Mouse (Mus musculus): Measurements from ENCODE around the gene Tanc1.

Tanc1 gene

DNA sequence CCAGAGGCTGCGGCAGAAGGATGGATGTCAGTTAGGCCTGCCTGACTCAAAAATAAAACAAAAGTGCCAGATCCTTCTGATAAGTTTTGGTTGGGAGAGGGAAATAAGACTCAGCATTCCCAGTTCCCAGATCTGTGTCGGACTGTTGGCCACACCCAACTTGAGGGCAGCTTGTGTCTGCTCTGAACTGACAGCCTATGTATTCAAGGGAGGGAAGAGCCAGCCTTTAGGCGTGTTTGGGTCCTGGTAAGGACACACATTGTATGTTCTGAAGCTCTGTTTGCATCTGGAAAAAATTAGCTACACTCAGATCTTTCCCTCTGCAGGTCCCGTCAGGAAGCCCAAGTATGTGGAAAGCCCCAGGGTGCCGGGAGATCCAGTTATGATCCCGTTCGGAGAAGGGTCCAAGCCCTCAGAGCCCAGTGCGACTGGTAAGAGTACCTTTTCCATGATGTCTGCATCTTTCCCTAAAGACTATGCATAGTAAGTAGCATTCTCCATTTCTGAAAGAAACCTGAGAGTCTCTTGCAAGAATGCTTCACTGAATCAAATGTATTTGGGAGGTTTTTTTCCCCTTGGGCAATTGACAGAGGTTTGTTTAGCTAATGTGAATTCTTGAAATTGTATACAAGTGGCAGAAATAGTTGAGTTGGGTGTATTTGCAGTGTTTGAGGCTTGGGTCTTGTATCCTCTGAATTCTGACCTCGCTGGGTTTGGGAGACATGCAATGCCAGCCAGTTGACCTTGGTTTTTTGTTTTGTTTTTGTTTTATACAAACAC, 146.5 kb downstream of the Tanc1 start:
- DNase-seq (ENCODE audit: low spot score), result no peak

DNA sequence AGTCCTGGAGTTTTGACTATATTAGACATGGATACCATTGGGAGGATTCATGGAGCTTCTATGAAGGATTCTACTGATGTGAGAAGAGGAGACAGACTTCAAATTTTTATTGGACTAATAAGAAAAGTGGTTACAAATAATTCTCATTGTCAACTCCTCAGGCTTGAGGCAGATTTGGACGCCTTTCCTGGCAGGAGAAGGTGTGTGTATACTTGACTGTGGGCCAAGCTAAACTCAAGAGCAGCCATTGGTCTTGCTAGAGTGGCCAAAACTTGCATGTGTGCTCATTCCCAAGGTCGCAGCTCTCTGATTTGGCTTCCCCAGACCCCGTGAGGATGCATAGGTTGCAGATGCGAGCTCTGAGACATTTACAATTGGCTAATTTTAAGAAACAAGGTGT, 148.9 kb downstream of the Tanc1 start:
- DNase-seq (ENCODE audit: low spot score), result no peak

DNA sequence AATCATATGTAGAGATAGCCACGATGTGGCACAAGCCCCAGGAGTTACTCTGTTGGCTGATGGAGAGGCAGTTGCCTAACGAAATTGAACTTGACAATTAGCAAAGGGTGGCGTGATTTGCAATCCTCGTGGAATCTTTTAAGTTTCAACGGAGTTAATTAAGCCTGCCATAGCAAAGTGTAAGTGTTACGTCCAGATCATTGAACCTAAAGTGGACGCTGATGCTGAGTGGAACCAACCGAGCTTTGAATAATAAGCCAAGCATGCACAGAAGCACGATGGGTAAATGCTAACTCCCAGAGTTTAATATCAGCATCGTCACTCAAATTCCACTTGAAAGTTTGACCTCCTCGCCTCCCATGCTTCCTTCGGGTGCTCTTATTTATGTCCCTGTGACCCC, 149.3 kb downstream of the Tanc1 start:
- DNase-seq (ENCODE audit: low spot score), result no peak

DNA sequence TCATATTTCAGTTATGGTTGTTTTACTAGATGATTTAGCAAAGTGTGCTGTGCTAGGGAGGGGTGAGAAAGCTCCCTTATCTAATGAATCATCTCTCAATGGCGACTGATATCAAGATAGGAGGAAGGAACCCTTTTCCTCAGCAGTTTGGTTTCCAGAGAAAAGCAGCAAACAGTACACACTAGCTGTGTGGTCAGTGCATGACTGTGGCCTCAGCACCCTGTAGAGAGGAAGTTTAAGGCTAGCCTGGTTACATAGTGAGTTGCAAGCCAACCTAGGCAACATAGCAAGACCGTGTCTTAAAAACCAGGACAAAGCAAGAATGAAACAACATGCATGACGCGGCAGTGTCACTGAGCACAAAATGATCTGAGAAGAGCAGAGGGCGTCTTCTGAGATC, 150.4 kb downstream of the Tanc1 start:
- DNase-seq (ENCODE audit: low spot score), result no peak

DNA sequence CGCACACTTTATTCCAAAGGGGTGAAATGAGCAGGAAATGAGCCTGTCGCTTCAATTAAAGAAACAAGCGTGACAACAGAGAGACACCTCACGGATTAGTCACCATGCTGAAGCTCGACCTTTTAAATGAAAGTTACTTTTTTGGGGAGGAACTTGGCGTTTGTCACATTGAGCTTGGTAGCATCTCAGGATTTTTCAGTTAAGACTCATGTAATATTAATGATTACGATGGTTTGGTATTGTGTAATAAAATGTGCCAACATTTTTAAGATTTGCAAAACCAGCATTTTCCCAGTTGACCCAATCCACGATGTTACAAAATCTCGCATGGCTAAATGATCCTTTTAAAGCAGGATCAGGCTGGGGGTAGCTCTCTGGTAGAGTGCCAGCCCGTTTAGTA, 153.8 kb downstream of the Tanc1 start:
- no peak for DNase-seq (ENCODE audit: low spot score)

DNA sequence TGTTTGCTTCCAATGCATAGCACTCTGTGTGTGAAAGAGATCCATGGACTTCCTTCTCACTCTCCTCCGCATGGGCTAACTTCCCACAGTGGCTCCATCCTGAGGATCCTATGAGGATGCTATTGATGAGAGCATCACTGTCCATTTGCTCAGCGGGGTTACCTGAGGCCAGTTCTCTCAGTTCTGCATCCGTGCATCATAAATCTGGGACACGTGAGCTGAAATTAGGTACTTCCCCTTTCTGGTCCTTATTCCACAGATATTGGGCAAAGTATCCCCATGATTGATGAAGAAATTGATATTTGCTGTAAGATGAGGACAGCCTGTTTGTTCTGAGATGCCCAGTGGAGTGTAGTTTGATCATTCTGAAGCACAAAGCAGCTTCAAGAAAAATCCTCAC, 156.1 kb downstream of the Tanc1 start:
- DNase-seq (ENCODE audit: low spot score), result no peak

GRCm38 (mm10) chr2:59768661-59769384, 157.0 kb downstream of the Tanc1 start:
- no peak for DNase-seq (ENCODE audit: low spot score)

DNA sequence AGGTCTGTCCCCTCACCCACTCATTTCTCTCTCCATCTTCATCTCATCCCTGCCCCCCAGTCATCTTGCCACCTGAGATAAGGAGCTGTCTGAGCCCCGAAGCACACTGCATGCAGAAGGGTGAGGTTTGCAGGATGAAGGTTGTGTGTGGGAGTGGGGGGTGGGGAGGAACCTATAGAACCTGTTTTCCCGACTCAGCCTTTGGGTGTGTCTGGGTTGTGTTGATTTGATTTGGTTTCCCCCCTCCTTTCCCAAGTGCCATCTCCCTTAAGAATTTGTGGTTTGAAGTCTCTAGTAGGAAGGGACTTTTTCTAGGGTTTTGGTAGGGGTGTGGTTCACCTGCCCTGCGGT, 157.5 kb downstream of the Tanc1 start:
- DNase-seq (ENCODE audit: low spot score), result no peak

DNA sequence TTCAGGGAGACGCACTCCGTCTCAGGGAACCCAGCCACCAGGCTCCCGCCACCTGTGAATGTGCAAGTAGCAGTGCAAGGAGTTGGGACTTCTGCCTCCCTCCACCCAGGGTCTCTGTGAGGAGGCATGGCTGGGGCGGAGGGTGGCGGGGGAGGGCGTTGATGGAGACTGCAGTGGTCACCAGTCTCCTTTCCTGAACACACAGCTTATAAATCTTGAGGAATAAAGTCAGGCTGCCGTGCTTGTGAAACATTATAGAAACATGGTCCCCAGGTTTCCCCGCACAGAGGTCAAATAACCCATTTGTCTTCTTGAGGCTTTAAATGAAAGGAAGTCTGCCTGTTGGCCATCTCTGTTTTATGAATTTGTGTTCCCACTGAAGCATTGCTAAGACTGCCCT, 159.9 kb downstream of the Tanc1 start:
- DNase-seq (ENCODE audit: low spot score), result no peak

GRCm38 (mm10) chr2:59772261-59772683, 160.4 kb downstream of the Tanc1 start:
- DNase-seq (ENCODE audit: low spot score), result no peak

DNA sequence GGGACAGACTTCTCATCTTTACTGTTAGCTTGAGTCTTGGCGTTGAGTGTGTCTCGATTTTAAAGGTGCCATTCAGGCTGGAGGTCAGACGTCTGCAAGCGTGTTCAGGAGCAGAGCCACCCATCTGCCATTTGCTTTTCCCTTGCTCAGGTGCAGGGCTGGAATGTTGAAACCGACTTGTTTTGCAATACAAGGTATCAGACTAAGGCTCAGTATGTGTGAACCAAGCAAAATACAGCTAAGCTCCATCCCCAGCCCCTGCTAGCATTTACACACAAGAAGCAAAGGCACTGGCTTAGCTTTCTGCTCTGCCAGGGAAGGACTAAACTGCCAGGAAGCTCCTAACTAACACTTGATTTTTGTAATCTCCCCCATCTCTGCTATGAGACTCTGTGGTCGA, 162.5 kb downstream of the Tanc1 start:
- DNase-seq (ENCODE audit: low spot score), result no peak

- DNase-seq (ENCODE audit: low spot score), result no peak
Measured at GRCm38 (mm10) chr2:59775148-59775547, 163.3 kb downstream of the Tanc1 start.

- no peak for DNase-seq (ENCODE audit: low spot score)
Measured at GRCm38 (mm10) chr2:59775820-59776219, 164.0 kb downstream of the Tanc1 start.

DNA sequence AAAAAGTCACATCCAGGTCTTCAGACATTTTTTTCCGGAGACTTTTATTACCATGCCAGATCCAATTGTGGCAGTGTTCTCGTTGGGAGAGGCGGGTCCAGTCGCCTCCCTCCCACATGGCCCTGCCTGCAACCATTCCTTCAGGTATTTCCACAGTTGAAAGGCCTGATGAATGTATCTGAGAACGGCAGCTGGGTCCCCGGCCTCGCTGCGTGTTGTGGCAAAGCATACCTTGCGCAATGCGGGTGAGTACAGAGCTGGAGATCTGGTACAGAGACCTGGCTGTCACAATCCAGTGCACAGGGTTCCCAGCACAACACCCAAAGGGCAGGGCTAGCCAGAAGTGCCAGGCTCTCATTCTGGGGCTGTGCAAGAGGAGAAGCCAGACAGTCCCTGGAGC, 167.5 kb downstream of the Tanc1 start:
- DNase-seq (ENCODE audit: low spot score), result no peak

DNA sequence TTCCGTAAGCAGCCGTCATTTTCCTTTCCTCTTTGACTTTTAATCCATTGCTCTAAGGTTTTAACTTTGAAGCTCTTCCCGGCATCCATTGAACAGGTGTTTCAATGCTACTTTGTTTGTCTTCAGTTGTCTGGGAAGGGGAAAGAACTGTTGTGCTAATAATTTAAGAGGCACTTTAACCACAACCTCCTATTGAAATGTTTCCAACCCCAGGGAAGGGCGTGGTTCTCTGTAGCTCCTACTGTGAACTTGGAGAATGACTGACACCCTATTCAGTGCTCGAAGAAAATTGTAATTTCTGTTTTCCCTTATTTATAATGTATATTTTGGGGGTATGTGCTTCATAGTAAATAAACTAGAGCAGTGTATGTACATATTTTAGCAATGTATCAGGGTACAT, 168.4 kb downstream of the Tanc1 start:
- no peak for DNase-seq (ENCODE audit: low spot score)

GRCm38 (mm10) chr2:59783055-59783831, 171.4 kb downstream of the Tanc1 start:
- no peak for DNase-seq (ENCODE audit: low spot score)

DNA sequence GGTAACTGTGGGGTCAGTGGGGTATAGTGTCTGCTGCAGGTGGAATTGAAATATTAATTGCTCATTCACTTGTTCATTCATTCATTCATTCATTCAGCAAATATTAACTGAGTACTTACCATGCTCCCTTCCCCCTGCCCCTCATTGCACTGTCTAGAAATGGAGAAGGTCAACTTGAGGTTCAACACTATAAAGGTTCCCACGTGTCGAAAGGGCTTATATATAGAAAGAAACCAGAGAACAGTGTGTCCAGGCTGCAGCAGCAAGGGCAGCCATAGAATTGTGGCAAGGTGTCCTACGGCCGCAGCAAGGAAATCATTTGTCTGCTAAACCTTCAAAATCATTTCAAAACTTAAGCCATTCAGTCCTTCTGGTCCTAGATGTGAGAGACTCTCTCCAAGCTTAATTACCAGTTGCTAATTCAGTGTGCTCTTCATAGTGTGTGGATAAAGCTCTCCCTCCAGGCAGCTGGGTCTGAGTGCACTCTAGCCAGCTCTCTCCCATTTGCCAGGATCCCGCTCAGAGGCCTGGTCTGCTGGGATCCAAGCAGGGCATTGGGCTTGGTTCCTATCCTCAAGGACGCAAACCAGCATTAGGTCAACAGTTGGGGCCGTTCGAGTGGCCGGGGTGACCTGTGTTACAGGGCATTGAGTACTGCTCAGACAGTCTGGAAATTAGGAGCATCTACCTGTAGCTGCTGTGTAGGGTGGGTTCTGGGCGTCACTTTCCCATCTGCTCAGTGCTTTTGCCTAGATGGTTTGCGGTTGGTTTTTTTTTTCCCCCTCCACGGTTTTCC, 172.2 kb downstream of the Tanc1 start:
- no peak for DNase-seq (ENCODE audit: low spot score)

GRCm38 (mm10) chr2:59784628-59784883, 172.7 kb downstream of the Tanc1 start:
- DNase-seq (ENCODE audit: low spot score), result no peak

GRCm38 (mm10) chr2:59785597-59785996, 173.8 kb downstream of the Tanc1 start:
- no peak for DNase-seq (ENCODE audit: low spot score)

DNA sequence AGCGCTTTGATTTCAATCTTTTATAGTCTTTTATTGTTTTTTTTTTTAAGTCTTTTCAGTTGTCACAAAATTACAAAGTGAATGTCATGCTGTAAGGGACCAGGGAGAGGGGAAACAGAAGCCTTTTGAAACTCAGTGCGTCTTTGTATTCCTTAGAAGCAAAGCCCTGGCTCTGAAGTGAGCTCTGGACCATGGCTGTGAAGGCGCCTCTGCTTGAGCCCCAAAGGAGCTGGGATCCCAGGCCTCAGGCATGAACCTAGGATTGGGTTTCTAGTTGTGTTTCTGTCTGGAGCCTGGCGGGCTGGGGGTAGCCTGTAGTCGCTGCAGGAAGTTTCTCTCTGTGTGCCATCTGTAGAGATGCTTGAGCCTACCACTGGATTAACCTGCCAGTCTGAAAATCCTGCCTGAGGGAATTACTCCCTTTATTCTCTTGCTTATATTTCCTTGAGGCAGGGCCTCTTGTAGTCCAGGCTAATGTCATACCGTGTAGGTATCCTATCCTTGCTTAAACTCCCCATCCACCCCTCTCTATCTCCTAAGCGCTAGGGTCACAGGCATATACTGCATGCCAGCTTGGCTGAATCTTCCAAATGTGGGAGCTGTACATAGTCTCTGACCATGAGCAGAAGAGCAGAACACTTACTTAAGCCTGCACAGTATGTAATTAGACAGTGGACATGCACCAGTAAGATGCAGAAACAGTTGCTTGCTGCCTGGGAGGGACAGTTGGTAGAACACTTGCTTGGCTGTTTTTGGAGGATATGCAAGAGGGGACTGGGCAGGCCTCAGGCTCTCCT, 177.1 kb downstream of the Tanc1 start:
- DNase-seq (ENCODE audit: low spot score), result no peak

- DNase-seq (ENCODE audit: low spot score), result peak; percentile 22
Measured at GRCm38 (mm10) chr2:59791596-59791995, 179.8 kb downstream of the Tanc1 start.

GRCm38 (mm10) chr2:59793337-59793736, 181.5 kb downstream of the Tanc1 start:
- DNase-seq (ENCODE audit: low spot score), result no peak
